Mouse (Mus musculus): Measurements from ENCODE around the gene Fth1. TPM values are rescaled to one million over a fixed set of nuclear protein-coding genes. Genes with fewer than 3 reads are reported as not detected.
A peak's percentile ranks its signal among the peaks of the same experiment; 100 is the strongest.

The Fth1 gene
- total and polyA plus RNA-seq, 2 experiments from 2014 or later = 443 to 2,616 TPM

GRCm38 (mm10) chr19:9998736-9999486 lies 18.5 kb downstream of the Fth1 start:
- H3K9ac ChIP-seq (replicated peaks; ENCODE audit: low read length) = no peak overlapping the region
- H3K9me3 ChIP-seq (ENCODE audit: low read length) = no peaks in the 10 kb centered on the region
- no peaks in the 10 kb centered on the region for H3K4me1 ChIP-seq (ENCODE audit: insufficient read depth, low read length)
- no peak for TF ChIP-seq CTCF (IDR thresholded peaks at IDR 0.05; ENCODE audit: low read depth)
- H3K4me2 ChIP-seq (ENCODE audit: low read depth, low read length) = no peak overlapping the region
- ATAC-seq (no peak), DNase-seq (ENCODE audit: low spot score) (no peak)
- no peak overlapping the region for H3K27ac ChIP-seq
- H3K36me3 ChIP-seq (ENCODE audit: insufficient read depth, low read length) = no peaks in the 10 kb centered on the region
- 64% methylated on average over 13 of the region's 13 CpGs for WGBS
- no peaks in the 10 kb centered on the region for H3K27me3 ChIP-seq (ENCODE audit: insufficient read depth, low read length)
- no peak overlapping the region for H3K4me3 ChIP-seq (ENCODE audit: low read length)

GRCm38 (mm10) chr19:10000330-10000729 lies 19.9 kb downstream of the Fth1 start:
- Histone ChIP-seq H3K4me2 (ENCODE audit: low read depth, low read length) (no peak overlapping the region), H3K9ac (replicated peaks; ENCODE audit: low read length) (no peak overlapping the region), H3K36me3 (ENCODE audit: insufficient read depth, low read length) (no peaks in the 10 kb centered on the region), H3K9me3 (ENCODE audit: low read length) (no peaks in the 10 kb centered on the region), H3K27me3 (ENCODE audit: insufficient read depth, low read length) (no peaks in the 10 kb centered on the region), H3K27ac (no peak overlapping the region), H3K4me3 (ENCODE audit: low read length) (no peak overlapping the region), H3K4me1 (ENCODE audit: insufficient read depth, low read length) (no peaks in the 10 kb centered on the region)
- peak; percentile 74 for DNase-seq (ENCODE audit: low spot score)
- peak; percentile 88 for TF ChIP-seq CTCF (IDR thresholded peaks at IDR 0.05; ENCODE audit: low read depth)
- WGBS = 23% methylated on average over 3 of the region's 3 CpGs
- ATAC-seq = peak; percentile 66; the same call in 1 of the 2 replicates

DNA sequence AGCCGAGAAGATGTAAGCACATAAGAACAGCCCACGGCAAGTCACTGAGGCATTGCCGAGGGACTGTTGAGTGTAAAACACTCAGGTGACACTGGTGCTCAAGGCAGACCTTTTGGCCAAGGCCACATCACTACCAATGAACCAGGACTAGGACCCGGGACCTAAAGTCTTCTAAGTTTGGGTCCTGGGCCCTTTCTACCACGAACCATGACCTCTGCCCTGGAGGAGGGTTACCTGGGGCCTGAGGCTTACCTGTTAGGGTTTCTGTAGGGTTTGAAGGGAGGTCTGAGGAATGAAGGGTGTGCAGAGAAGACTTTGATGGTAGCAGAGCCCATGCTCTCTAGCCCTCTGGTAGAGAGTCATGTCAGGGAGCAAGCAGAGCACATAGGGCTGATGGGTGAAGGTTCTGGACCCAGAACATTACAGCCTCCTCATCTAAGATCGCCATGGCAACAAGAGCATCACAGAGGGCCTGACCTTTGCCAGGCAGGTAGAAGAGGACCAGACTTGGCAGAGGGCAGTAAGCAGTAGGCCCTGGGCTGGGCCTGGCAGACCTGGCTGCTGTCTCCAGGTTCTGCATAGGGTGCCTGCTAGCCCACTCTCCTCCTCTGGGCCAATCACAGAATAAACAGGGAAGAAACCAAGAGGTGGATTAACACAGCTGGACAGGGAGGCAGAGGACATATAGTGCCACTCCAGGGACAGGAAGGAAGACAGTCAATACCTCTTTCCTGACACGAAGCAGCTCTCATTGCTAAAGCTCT lies 21.0 kb downstream of the Fth1 start, which contains the start of the genes Best1 and Rab3il1:
Gene Best1, minus strand, starts transcription at position 428 of the 764 bp plus-strand sequence.
Gene Rab3il1, plus strand, starts transcription at position 464 of the 764 bp plus-strand sequence.
- no peaks in the 10 kb centered on the region for H3K4me1 ChIP-seq (ENCODE audit: insufficient read depth, low read length)
- no peak within 1 kb of the TSS for H3K4me3 ChIP-seq (ENCODE audit: low read length)
- DNase-seq (ENCODE audit: low spot score) (no peak), ATAC-seq (no peak)
- no peaks in the 10 kb centered on the region for H3K27me3 ChIP-seq (ENCODE audit: insufficient read depth, low read length)
- H3K9me3 ChIP-seq (ENCODE audit: low read length) = no peaks in the 10 kb centered on the region
- no peak for TF ChIP-seq CTCF (IDR thresholded peaks at IDR 0.05; ENCODE audit: low read depth)
- H3K9ac ChIP-seq (replicated peaks; ENCODE audit: low read length) = no peak within 1 kb of the TSS
- no peaks in the 10 kb centered on the region for H3K36me3 ChIP-seq (ENCODE audit: insufficient read depth, low read length)
- 82% methylated on average over 7 of the region's 7 CpGs for WGBS
- H3K4me2 ChIP-seq (ENCODE audit: low read depth, low read length) = no peak within 1 kb of the TSS
- H3K27ac ChIP-seq = no peak within 1 kb of the TSS

- ATAC-seq (no peak), DNase-seq (ENCODE audit: low spot score) (no peak)
- WGBS = 97% methylated on average over 1 of the region's 1 CpGs
- no peaks in the 10 kb centered on the region for H3K27me3 ChIP-seq (ENCODE audit: insufficient read depth, low read length)
- no peak overlapping the region for H3K27ac ChIP-seq
- no peaks in the 10 kb centered on the region for H3K9me3 ChIP-seq (ENCODE audit: low read length)
- H3K4me3 ChIP-seq (ENCODE audit: low read length) = no peak overlapping the region
- H3K4me2 ChIP-seq (ENCODE audit: low read depth, low read length) = no peak overlapping the region
- H3K4me1 ChIP-seq (ENCODE audit: insufficient read depth, low read length) = no peaks in the 10 kb centered on the region
- H3K9ac ChIP-seq (replicated peaks; ENCODE audit: low read length) = no peak overlapping the region
- no peak for TF ChIP-seq CTCF (IDR thresholded peaks at IDR 0.05; ENCODE audit: low read depth)
- H3K36me3 ChIP-seq (ENCODE audit: insufficient read depth, low read length) = no peaks in the 10 kb centered on the region
These were observed 23.3 kb downstream of the Fth1 start for GRCm38 (mm10) chr19:10003696-10004095.

- H3K27ac ChIP-seq = no peak overlapping the region
- H3K36me3 ChIP-seq (ENCODE audit: insufficient read depth, low read length) = no peaks in the 10 kb centered on the region
- H3K9me3 ChIP-seq (ENCODE audit: low read length) = no peaks in the 10 kb centered on the region
- DNase-seq (ENCODE audit: low spot score) (no peak), ATAC-seq (no peak)
- no peaks in the 10 kb centered on the region for H3K27me3 ChIP-seq (ENCODE audit: insufficient read depth, low read length)
- no peak overlapping the region for H3K4me2 ChIP-seq (ENCODE audit: low read depth, low read length)
- no peak for TF ChIP-seq CTCF (IDR thresholded peaks at IDR 0.05; ENCODE audit: low read depth)
- no peak overlapping the region for H3K9ac ChIP-seq (replicated peaks; ENCODE audit: low read length)
- no peaks in the 10 kb centered on the region for H3K4me1 ChIP-seq (ENCODE audit: insufficient read depth, low read length)
- 85% methylated on average over 1 of the region's 1 CpGs for WGBS
- no peak overlapping the region for H3K4me3 ChIP-seq (ENCODE audit: low read length)
These were observed 31.0 kb downstream of the Fth1 start for GRCm38 (mm10) chr19:10011408-10011807.

DNA sequence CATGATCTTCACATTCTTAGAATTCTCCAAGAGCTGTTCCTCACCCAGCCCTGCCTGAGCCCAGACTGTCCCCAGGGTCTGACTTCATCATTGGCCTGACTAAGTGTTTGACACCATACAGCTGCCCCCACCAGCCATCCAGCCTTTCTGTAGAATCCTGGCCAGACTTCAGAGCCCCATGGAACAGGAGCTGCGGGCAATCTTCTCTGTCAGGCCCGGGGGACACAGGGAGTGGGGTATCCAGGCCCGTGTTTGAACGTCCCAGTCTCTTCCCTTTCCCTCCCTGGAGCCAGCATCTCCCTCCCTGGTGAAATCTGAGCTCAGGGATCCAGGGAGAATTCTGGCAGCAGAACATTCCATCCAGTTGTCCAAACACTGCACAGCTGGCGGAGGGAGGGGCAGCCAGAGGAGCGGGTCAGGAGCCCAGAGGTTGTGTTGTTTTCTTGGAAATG lies 32.5 kb downstream of the Fth1 start:
- TF ChIP-seq CTCF (IDR thresholded peaks at IDR 0.05; ENCODE audit: low read depth) = no peak
- Histone ChIP-seq H3K9me3 (ENCODE audit: low read length) (no peaks in the 10 kb centered on the region), H3K4me3 (ENCODE audit: low read length) (no peak overlapping the region), H3K4me2 (ENCODE audit: low read depth, low read length) (no peak overlapping the region), H3K36me3 (ENCODE audit: insufficient read depth, low read length) (no peaks in the 10 kb centered on the region), H3K27ac (no peak overlapping the region; the same call in 1 of the 2 replicates), H3K27me3 (ENCODE audit: insufficient read depth, low read length) (no peaks in the 10 kb centered on the region), H3K4me1 (ENCODE audit: insufficient read depth, low read length) (peaks cover 4% of the 10 kb centered on the region), H3K9ac (replicated peaks; ENCODE audit: low read length) (no peak overlapping the region)
- 50% methylated on average over 6 of the region's 6 CpGs for WGBS
- no peak for ATAC-seq
- no peak for DNase-seq (ENCODE audit: low spot score)
